Mouse (Mus musculus): ENCODE measurements around the gene Vsnl1. TPM values are rescaled to one million over a fixed set of nuclear protein-coding genes. Genes with fewer than 3 reads are reported as not detected.

Vsnl1 gene
- total and polyA plus RNA-seq, 3 experiments, result 0.41 to 0.57 (median 0.57) TPM

GRCm38 (mm10) chr12:11433126-11433525, 3.3 kb downstream of the Vsnl1 start:
- no peaks in the 10 kb centered on the region for H3K4me1 ChIP-seq (ENCODE audit: control insufficient read depth, insufficient read depth, low read length)
- H3K79me2 ChIP-seq (replicated peaks; ENCODE audit: control insufficient read depth, insufficient read depth, low read length), result no peaks in the 10 kb centered on the region
- DNase-seq, result no peak
- H3K36me3 ChIP-seq (ENCODE audit: control insufficient read depth, insufficient read depth, low read length), result no peaks in the 10 kb centered on the region
- TF ChIP-seq CTCF (IDR thresholded peaks at IDR 0.05) (no peak), POLR2A (IDR thresholded peaks at IDR 0.05; ENCODE audit: insufficient read depth, low read depth, low read length) (no peak), EP300 (IDR thresholded peaks at IDR 0.05; ENCODE audit: insufficient read depth, low read depth, low read length) (no peak)
- no peak overlapping the region for H3K4me3 ChIP-seq
- 92% methylated on average over 1 of the region's 1 CpGs for WGBS
- H3K27ac ChIP-seq, result no peak overlapping the region
- intact Hi-C loops (cut with DNase I), result no loop called here
- H3K27me3 ChIP-seq (ENCODE audit: control insufficient read depth, insufficient read depth, low read length), result peaks cover 2% of the 10 kb centered on the region; the same call in 1 of the 2 replicates
- H3K9ac ChIP-seq (ENCODE audit: low read depth, low read length), result no peak overlapping the region

- WGBS, result 65% methylated on average over 4 of the region's 4 CpGs
- TF ChIP-seq CTCF (IDR thresholded peaks at IDR 0.05) (no peak), POLR2A (IDR thresholded peaks at IDR 0.05; ENCODE audit: insufficient read depth, low read depth, low read length) (no peak), EP300 (IDR thresholded peaks at IDR 0.05; ENCODE audit: insufficient read depth, low read depth, low read length) (no peak)
- no peak overlapping the region for H3K9ac ChIP-seq (ENCODE audit: low read depth, low read length)
- intact Hi-C loops (cut with DNase I), result no loop called here
- H3K36me3 ChIP-seq (ENCODE audit: control insufficient read depth, insufficient read depth, low read length), result no peaks in the 10 kb centered on the region
- no peak overlapping the region for H3K4me3 ChIP-seq
- H3K27me3 ChIP-seq (ENCODE audit: control insufficient read depth, insufficient read depth, low read length), result no peaks in the 10 kb centered on the region
- no peaks in the 10 kb centered on the region for H3K79me2 ChIP-seq (replicated peaks; ENCODE audit: control insufficient read depth, insufficient read depth, low read length)
- no peak for DNase-seq
- H3K27ac ChIP-seq, result no peak overlapping the region
- H3K4me1 ChIP-seq (ENCODE audit: control insufficient read depth, insufficient read depth, low read length), result no peaks in the 10 kb centered on the region
Observed at GRCm38 (mm10) chr12:11427396-11427795, 9.0 kb downstream of the Vsnl1 start.

GRCm38 (mm10) chr12:11418112-11418511, 18.3 kb downstream of the Vsnl1 start:
- WGBS, result 61% methylated on average over 6 of the region's 6 CpGs
- H3K4me1 ChIP-seq (ENCODE audit: control insufficient read depth, insufficient read depth, low read length), result no peaks in the 10 kb centered on the region
- no peak overlapping the region for H3K9ac ChIP-seq (ENCODE audit: low read depth, low read length)
- H3K79me2 ChIP-seq (replicated peaks; ENCODE audit: control insufficient read depth, insufficient read depth, low read length), result no peaks in the 10 kb centered on the region
- no peaks in the 10 kb centered on the region for H3K27me3 ChIP-seq (ENCODE audit: control insufficient read depth, insufficient read depth, low read length)
- H3K4me3 ChIP-seq, result no peak overlapping the region
- TF ChIP-seq POLR2A (IDR thresholded peaks at IDR 0.05; ENCODE audit: insufficient read depth, low read depth, low read length), result no peak
- no peak for TF ChIP-seq CTCF (IDR thresholded peaks at IDR 0.05)
- no peak overlapping the region for H3K27ac ChIP-seq
- no peaks in the 10 kb centered on the region for H3K36me3 ChIP-seq (ENCODE audit: control insufficient read depth, insufficient read depth, low read length)
- no peak for DNase-seq
- intact Hi-C loops (cut with DNase I), result no loop called here

GRCm38 (mm10) chr12:11407679-11408078, 28.7 kb downstream of the Vsnl1 start:
- no peak for TF ChIP-seq EP300 (IDR thresholded peaks at IDR 0.05; ENCODE audit: insufficient read depth, low read depth, low read length)
- Histone ChIP-seq H3K79me2 (replicated peaks; ENCODE audit: control insufficient read depth, insufficient read depth, low read length) (no peaks in the 10 kb centered on the region), H3K27me3 (ENCODE audit: control insufficient read depth, insufficient read depth, low read length) (no peaks in the 10 kb centered on the region), H3K4me1 (ENCODE audit: control insufficient read depth, insufficient read depth, low read length) (no peaks in the 10 kb centered on the region), H3K36me3 (ENCODE audit: control insufficient read depth, insufficient read depth, low read length) (no peaks in the 10 kb centered on the region), H3K9ac (ENCODE audit: low read depth, low read length) (no peak overlapping the region), H3K4me3 (no peak overlapping the region), H3K27ac (no peak overlapping the region)
- intact Hi-C loops (cut with DNase I), result no loop called here
- no peak for DNase-seq
- WGBS, result 80% methylated on average over 4 of the region's 4 CpGs

DNA sequence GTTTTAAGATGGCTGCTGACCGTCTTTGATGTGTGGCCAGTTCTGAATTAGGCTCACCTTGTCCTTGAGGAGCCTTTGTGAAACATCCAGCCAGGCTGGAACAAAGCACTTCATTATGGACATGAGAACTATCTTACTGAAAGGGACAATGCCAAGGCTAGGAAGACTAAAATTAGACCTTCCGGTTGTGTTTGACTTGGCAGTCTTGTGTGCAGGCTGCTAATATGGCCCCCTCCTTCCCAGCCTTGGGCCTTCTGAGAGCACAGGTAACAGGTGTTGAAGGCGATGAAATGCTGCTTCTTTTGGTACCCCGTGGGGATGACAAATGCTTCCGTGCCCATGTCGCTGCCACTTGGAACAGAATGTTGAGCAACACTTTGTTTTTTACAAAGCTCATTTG, 37.6 kb downstream of the Vsnl1 start:
- TF ChIP-seq POLR2A (IDR thresholded peaks at IDR 0.05; ENCODE audit: insufficient read depth, low read depth, low read length) (no peak), CTCF (IDR thresholded peaks at IDR 0.05) (no peak), EP300 (IDR thresholded peaks at IDR 0.05; ENCODE audit: insufficient read depth, low read depth, low read length) (no peak)

GRCm38 (mm10) chr12:11397029-11397428, 39.4 kb downstream of the Vsnl1 start:
- H3K27ac ChIP-seq, result no peak overlapping the region
- no peaks in the 10 kb centered on the region for H3K4me1 ChIP-seq (ENCODE audit: control insufficient read depth, insufficient read depth, low read length)
- no peak for TF ChIP-seq EP300 (IDR thresholded peaks at IDR 0.05; ENCODE audit: insufficient read depth, low read depth, low read length)
- TF ChIP-seq CTCF (IDR thresholded peaks at IDR 0.05), result no peak
- no peak for TF ChIP-seq POLR2A (IDR thresholded peaks at IDR 0.05; ENCODE audit: insufficient read depth, low read depth, low read length)
- no peaks in the 10 kb centered on the region for H3K36me3 ChIP-seq (ENCODE audit: control insufficient read depth, insufficient read depth, low read length)
- 78% methylated on average over 5 of the region's 5 CpGs for WGBS
- no peak overlapping the region for H3K9ac ChIP-seq (ENCODE audit: low read depth, low read length)
- intact Hi-C loops (cut with DNase I), result no loop called here
- no peak for DNase-seq
- no peaks in the 10 kb centered on the region for H3K79me2 ChIP-seq (replicated peaks; ENCODE audit: control insufficient read depth, insufficient read depth, low read length)
- no peak overlapping the region for H3K4me3 ChIP-seq
- H3K27me3 ChIP-seq (ENCODE audit: control insufficient read depth, insufficient read depth, low read length), result no peaks in the 10 kb centered on the region

More for the DNA sequence above, 37.6 kb downstream of the Vsnl1 start:
- Histone ChIP-seq H3K27me3 (ENCODE audit: control insufficient read depth, insufficient read depth, low read length) (no peaks in the 10 kb centered on the region), H3K4me3 (no peak overlapping the region), H3K9ac (ENCODE audit: low read depth, low read length) (no peak overlapping the region), H3K4me1 (ENCODE audit: control insufficient read depth, insufficient read depth, low read length) (no peaks in the 10 kb centered on the region), H3K36me3 (ENCODE audit: control insufficient read depth, insufficient read depth, low read length) (no peaks in the 10 kb centered on the region), H3K79me2 (replicated peaks; ENCODE audit: control insufficient read depth, insufficient read depth, low read length) (no peaks in the 10 kb centered on the region), H3K27ac (no peak overlapping the region)
- intact Hi-C loops (cut with DNase I), result no loop called here
- 82% methylated on average over 6 of the region's 6 CpGs for WGBS
- no peak for DNase-seq

All from heart, adult 2 months (tissue).